Mouse (Mus musculus) liver, adult 2 months (tissue): ENCODE measurements around the gene Hoxa13.

ENCODE experiments used
- CTCF ChIP-seq: fragments of 200-500 bp; IDR thresholded peaks from 2 replicates; pipeline ENCODE4 v1.5.1; 2011; ENCODE audit warnings: low read depth, low read length, control low read depth
- POLR2A ChIP-seq: fragments of 200-500 bp; IDR thresholded peaks from 2 replicates; pipeline ENCODE4 v1.6.1; 2011; ENCODE audit warnings: low read length, control low read depth; ENCODE audit not compliant: insufficient read depth; ENCODE audit errors: extremely low read depth

- no peak for TF ChIP-seq CTCF
- TF ChIP-seq POLR2A, result no peak
Observed at GRCm38 (mm10) chr6:52290186-52290585, 29.5 kb upstream of the Hoxa13 start.
